Mouse (Mus musculus) small intestine, adult 2 months (tissue): ENCODE data around the gene Fut11. TPM values are rescaled to one million over a fixed set of nuclear protein-coding genes. Genes with fewer than 3 reads are reported as not detected.

ENCODE experiments used
- H3K27ac ChIP-seq: fragments of 200-500 bp; 2 replicates; pipeline ENCODE4 v1.5.1; 2012; ENCODE audit warnings: low read depth, low read length, control low read depth, inconsistent platforms; ENCODE audit not compliant: insufficient read depth
- H3K27me3 ChIP-seq: fragments of 200-500 bp; 2 replicates; pipeline ENCODE4 v1.6.1; 2012; ENCODE audit warnings: mild to moderate bottlenecking, moderate library complexity, low read length, inconsistent platforms; ENCODE audit not compliant: control insufficient read depth, insufficient read depth
- H3K36me3 ChIP-seq: fragments of 200-500 bp; 2 replicates; pipeline ENCODE4 v1.6.1; 2012; ENCODE audit warnings: mild to moderate bottlenecking, low read length, control low read depth, inconsistent platforms; ENCODE audit not compliant: control insufficient read depth, insufficient read depth
- H3K4me1 ChIP-seq: fragments of 200-500 bp; 2 replicates; pipeline ENCODE4 v1.6.1; 2012; ENCODE audit warnings: low read length, inconsistent platforms, mixed read lengths; ENCODE audit not compliant: control insufficient read depth, insufficient read depth, insufficient read length
- H3K4me3 ChIP-seq: fragments of 200-500 bp; 2 replicates; pipeline ENCODE4 v1.5.1; 2012; ENCODE audit warnings: low read depth, mild to moderate bottlenecking, control low read depth, inconsistent platforms, low read length, moderate library complexity
- CTCF ChIP-seq: fragments of 200-500 bp; IDR thresholded peaks from 2 replicates; pipeline ENCODE4 v1.5.1; 2012; ENCODE audit warnings: low read depth, mild to moderate bottlenecking, control low read depth, inconsistent platforms, low read length, moderate library complexity, mixed read lengths; ENCODE audit not compliant: insufficient replicate concordance, insufficient read length; ENCODE audit errors: extremely low read depth
- POLR2A ChIP-seq: fragments of 200-500 bp; IDR thresholded peaks from 2 replicates; pipeline ENCODE4 v1.6.1; 2012; ENCODE audit warnings: low read depth, mild to moderate bottlenecking, control low read depth, inconsistent platforms, low read length, moderate library complexity
- WGBS: fragments of 180-500 bp; shearing (Covaris S2); methylation state at CpG from one replicate; pipeline ENCODE4 v1.1.7; 2018; 5-methylcytosine and 5-hydroxymethylcytosine counted together
- polyA plus RNA-seq: library from polyadenylated mRNA; depleted of rRNA; stranded (reverse); fragments of >200 nt; gene quantifications from 2 replicates; pipeline ENCODE4 v1.2.3, GENCODE M21; 2012

Fut11 gene
- polyA plus RNA-seq, 1 experiment: 13.7 TPM

DNA sequence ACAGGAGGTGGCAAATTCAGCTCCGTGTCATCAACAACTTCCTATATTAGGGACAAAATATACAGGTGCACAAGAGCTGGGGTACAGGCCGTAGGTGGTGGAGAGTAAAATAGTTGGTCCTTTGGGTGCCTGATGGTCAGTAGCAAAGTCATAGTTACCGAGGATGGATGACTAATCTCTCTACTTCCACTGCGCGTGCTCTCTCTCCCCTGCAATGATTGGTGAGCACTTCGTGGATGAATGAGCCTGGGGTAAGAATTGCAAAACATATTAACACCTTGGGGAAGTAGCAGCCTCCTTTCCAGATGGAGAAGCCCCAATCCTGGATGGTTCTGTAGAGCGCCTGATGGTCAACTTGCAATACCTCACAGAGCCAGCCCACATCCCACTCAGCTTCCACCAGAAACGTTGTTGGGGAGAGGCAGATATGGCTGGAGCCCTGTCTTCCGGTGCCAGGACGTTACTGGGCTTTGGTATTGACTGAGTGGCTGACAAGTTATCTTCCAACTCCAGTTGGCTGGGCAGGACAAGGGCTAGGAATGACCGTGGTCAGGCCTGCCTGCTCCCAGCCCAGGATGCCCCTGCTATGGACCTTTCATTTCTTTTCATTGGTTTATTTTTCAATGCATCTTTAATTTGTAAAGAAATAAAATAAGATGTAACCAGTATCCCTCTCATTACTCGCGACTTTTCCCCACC lies 434 bp upstream of the Fut11 start:
- peaks cover 9% of the 10 kb centered on the region for H3K4me1 ChIP-seq
- no peaks in the 10 kb centered on the region for H3K27me3 ChIP-seq
- peaks cover 43% of the 10 kb centered on the region for H3K36me3 ChIP-seq
- no peak overlapping the region; the same call in 1 of the 2 replicates for H3K27ac ChIP-seq
- 39% methylated on average over 13 of the region's 13 CpGs for WGBS
- H3K4me3 ChIP-seq: peak overlapping the region; percentile 82
- TF ChIP-seq CTCF: no peak
- no peak for TF ChIP-seq POLR2A

DNA sequence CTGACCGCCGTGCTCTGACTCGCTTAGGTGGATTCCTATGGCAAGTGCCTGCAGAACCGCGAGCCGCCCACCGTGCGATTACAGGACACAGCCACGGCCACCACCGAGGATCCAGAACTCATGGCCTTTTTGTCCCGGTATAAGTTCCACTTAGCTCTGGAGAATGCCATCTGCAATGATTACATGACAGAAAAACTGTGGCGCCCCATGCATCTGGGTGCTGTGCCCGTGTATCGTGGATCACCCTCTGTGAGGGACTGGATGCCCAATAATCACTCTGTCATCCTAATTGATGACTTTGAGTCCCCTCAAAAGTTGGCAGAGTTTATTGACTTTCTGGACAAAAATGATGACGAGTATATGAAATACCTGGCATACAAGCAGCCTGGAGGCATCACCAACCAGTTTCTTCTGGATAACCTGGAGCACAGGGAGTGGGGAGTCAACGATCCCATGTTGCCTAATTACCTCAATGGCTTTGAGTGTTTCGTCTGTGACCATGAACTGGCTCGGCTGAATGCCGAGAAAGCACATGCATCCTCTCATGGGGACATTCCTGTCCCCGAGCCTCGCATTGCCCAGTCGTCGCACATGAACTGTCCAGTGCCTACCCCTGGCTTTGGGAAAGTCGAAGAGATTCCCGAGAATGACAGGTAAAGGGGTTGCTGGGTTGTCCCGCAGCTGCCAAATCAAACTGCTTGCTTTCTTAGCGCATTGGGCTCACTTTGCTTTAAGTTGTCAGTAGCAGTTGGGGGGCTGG lies 1.2 kb downstream of the Fut11 start:
- 14% methylated on average over 27 of the region's 27 CpGs for WGBS

DNA sequence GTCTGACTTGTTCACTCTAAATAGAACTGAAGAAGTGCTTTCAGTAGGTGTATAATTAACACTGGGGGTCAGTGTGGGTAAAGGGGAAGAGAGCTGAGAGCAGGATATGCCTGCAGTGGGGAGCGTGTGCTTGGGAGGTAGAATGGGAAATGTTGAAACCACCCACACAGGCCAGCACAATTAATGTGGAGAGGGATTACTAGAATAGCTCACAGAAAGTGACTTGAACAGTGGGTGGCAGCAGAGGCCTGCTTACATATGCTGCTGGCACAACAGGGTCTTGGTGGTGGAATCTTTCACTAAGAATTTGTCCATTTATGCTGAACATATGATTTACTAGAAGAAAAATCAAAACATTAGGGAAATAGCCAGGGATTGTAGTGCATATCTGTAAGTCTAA lies 2.2 kb downstream of the Fut11 start:
- Histone ChIP-seq H3K4me3 (no peak overlapping the region), H3K4me1 (peaks cover 11% of the 10 kb centered on the region), H3K27me3 (no peaks in the 10 kb centered on the region), H3K36me3 (peaks cover 19% of the 10 kb centered on the region), H3K27ac (no peak overlapping the region)
- TF ChIP-seq CTCF (peak; percentile 33; the same call in 1 of the 2 replicates), POLR2A (no peak)
- WGBS: 27% methylated on average over 1 of the region's 1 CpGs

More for the DNA sequence above, 1.2 kb downstream of the Fut11 start:
- Histone ChIP-seq H3K4me3 (peak overlapping the region; percentile 82), H3K36me3 (peaks cover 29% of the 10 kb centered on the region), H3K27ac (peak overlapping the region; percentile 39; the same call in 1 of the 2 replicates), H3K4me1 (peaks cover 11% of the 10 kb centered on the region), H3K27me3 (no peaks in the 10 kb centered on the region)
- TF ChIP-seq CTCF (no peak), POLR2A (0 out of 2 replicates have a peak, but pooled peaks have one; percentile 2)

DNA sequence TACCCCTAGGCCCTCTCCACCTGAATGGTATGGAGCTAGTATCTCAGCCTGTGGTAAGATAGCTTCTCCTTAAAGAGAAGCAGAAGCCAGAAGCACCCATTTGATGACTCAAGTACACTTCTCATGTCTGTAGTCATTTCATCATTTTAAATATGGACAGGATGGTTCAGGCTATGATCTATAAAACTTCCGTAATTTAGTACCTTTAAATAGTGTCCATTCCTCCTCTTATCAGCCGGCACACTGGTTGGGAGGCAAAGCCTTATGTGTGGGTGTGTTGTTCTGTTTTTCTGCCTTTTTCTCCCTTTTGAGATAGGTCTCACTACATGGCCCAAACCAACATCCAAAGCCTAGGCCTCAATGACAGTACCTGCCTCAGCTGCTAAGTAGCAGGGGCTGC lies 3.7 kb downstream of the Fut11 start:
- WGBS: 67% methylated on average over 2 of the region's 2 CpGs

DNA sequence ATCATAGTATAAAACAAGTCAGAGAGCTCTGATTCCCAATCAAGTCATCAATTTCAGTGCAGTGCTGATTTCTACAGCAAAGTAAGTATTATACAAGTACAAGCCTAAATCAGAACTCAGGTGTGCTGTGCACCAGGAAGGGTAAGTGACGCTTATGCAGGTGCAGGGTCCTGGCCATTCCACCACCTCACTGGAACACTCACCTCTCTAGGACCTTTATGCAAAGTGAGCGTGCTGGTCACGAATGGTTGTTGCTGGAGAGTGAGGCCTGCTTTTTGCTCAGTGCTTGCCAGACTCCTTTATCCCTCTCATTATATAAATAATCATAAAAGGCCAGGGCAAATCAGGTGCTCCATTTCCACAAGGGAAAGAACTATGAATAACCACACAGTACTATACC lies 5.6 kb downstream of the Fut11 start:
- Histone ChIP-seq H3K27me3 (no peaks in the 10 kb centered on the region), H3K4me3 (no peak overlapping the region), H3K36me3 (no peaks in the 10 kb centered on the region; the same call in 1 of the 2 replicates), H3K27ac (no peak overlapping the region), H3K4me1 (peaks cover 11% of the 10 kb centered on the region)
- TF ChIP-seq POLR2A (no peak), CTCF (no peak)
- WGBS: 67% methylated on average over 3 of the region's 3 CpGs

More for the DNA sequence above, 3.7 kb downstream of the Fut11 start:
- Histone ChIP-seq H3K27me3 (no peaks in the 10 kb centered on the region), H3K27ac (no peak overlapping the region), H3K4me1 (peaks cover 11% of the 10 kb centered on the region), H3K36me3 (peaks cover 8% of the 10 kb centered on the region), H3K4me3 (no peak overlapping the region)
- no peak for TF ChIP-seq CTCF
- no peak for TF ChIP-seq POLR2A

DNA sequence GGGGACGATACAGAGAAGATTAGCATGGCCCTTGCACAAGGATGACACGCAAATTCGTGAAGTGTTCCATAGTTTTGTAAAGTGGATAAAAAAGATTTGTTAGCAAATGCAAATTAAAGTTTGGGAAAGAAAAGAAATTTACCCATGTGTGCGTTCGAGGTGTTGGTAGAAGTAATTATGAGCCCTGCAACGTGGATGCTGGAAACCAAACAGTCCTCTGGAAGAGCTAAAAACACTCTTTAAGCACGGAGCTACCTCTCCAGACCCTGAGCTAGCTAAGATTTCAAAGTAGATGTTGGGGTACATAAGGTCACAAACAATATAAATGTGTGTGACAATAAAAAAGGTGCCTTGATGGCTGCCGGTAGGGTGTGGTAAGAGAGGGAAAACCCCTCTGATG lies 6.8 kb downstream of the Fut11 start:
- Histone ChIP-seq H3K36me3 (no peaks in the 10 kb centered on the region; the same call in 1 of the 2 replicates), H3K27me3 (no peaks in the 10 kb centered on the region), H3K4me3 (no peak overlapping the region), H3K4me1 (peaks cover 2% of the 10 kb centered on the region; the same call in 1 of the 2 replicates), H3K27ac (no peak overlapping the region)
- WGBS: 52% methylated on average over 8 of the region's 8 CpGs
- TF ChIP-seq CTCF (no peak), POLR2A (no peak)

DNA sequence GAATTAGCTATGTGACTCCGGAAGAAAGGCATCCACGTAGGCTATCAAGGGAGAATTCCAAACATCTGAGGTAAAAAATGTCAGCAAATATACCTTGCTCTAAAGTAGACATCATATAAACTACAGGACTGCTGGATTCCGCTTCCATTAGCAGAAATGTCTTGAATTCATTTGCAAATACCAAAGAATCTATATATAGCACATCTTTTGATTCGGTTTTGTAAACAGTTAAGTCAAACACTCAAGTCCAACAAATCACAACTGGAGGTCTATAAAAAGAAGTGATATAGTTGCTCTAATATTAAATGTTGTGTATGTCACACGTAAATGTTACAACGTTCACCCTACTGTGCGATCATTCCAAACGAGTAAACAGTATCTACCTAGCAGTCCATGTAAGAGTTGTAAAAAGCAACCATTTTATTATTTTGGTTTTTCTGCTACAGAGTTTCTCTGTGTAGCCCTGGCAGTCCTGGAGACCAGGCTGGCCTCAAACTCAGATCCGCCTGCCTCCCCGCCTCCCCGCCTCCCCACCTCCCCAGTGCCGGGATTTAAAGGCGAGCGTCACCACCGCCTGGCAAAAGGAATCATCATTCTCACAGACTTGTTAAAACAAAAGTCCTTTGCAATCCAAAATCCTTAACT lies 7.5 kb downstream of the Fut11 start:
- TF ChIP-seq POLR2A: no peak
- no peak for TF ChIP-seq CTCF
- H3K4me3 ChIP-seq: peak overlapping the region; percentile 96
- H3K27ac ChIP-seq: peak overlapping the region; percentile 72
- no peaks in the 10 kb centered on the region; the same call in 1 of the 2 replicates for H3K36me3 ChIP-seq
- H3K27me3 ChIP-seq: no peaks in the 10 kb centered on the region
- H3K4me1 ChIP-seq: 0 out of 2 replicates have a peak, but pooled peaks cover 2% of the 10 kb centered on the region
- 4% methylated on average over 15 of the region's 15 CpGs for WGBS
